Mouse (Mus musculus) kidney, postnatal 10 days (tissue): ENCODE measurements around the gene Skp2.
"Not testable (repeated sequence)": the region's sequence is repeated elsewhere in the genome, so short reads cannot be mapped to it uniquely, and the experiment has no call there.

Experiments
- DNase-seq: peaks from one replicate; pipeline ENCODE4 v3.0.0; 2021; ENCODE audit warnings: mixed read lengths

The Skp2 gene

GRCm38 (mm10) chr15:9155325-9155724 is at the start of gene Skp2:
Gene Skp2, minus strand, starts transcription at chr15:9155425.
- no peak for DNase-seq

GRCm38 (mm10) chr15:9198421-9198820 is 43.2 kb upstream of the Skp2 start:
- no peak for DNase-seq

DNA sequence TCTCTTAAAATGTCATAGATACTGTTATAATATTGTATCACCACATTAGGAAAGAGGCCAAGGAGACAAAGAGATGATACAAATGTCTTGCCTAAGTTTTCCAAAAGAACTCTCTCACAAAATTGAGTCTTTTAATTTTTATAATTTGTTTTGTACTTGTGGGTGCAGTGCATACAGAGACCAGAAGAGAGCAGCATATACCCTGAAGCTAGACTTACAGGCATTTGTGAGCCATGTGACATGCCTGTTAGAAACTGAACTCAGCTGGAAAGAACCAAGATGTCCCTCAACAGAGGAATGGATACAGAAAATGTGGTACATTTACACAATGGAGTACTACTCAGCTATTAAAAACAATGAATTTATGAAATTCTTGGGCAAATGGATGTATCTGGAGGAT is 37.5 kb upstream of the Skp2 start:
- not testable (repeated sequence) for DNase-seq

- no peak for DNase-seq
Measured at GRCm38 (mm10) chr15:9189796-9190195, 34.6 kb upstream of the Skp2 start.

GRCm38 (mm10) chr15:9183995-9184394 is 28.8 kb upstream of the Skp2 start:
- no peak for DNase-seq

DNA sequence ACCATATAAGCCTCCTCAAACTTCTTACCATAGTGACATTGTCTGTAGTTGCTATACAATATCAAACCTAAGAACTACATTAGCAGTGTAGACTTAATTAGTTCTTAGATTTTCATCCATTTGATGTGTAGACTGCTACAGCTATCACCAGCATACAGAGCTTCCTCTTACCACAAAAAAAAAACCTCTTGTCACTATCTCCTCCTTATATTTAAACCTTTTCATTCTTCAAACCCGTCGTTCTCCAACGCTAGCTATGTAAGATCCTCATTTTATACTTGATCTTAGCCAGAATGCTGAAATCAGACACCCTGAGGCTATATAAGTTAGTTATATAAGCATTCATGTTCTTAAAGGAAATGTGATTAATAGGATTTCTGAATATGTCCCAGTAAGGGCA is 21.8 kb upstream of the Skp2 start:
- no peak for DNase-seq

- DNase-seq: no peak
Measured at GRCm38 (mm10) chr15:9164125-9164524, 8.9 kb upstream of the Skp2 start.

DNA sequence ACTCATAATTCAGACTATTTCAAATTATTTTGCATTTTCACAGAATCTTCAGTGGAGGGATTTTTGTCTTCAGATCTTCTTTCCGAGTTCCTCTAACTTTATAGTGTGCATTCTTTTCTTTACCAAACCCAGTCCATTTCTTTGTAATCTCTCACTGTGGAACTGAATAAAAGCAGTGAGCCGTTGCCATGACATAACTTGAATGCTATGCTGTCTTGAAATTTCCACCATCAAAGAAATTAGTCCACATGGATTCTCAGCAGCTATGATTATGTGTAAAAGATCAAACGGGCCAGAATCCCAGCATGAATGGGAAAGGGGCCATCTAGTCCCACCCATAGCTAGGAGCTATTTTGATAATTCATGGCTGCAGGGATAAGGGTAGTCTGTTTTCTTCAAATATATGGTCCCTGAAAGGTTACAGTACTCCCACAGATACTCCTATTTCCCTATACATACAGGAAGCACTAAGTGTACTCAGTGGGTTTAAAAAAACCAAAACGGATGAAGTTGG is 7.4 kb upstream of the Skp2 start:
- DNase-seq: no peak

GRCm38 (mm10) chr15:9140684-9141171 is 14.5 kb downstream of the Skp2 start:
- no peak for DNase-seq

DNA sequence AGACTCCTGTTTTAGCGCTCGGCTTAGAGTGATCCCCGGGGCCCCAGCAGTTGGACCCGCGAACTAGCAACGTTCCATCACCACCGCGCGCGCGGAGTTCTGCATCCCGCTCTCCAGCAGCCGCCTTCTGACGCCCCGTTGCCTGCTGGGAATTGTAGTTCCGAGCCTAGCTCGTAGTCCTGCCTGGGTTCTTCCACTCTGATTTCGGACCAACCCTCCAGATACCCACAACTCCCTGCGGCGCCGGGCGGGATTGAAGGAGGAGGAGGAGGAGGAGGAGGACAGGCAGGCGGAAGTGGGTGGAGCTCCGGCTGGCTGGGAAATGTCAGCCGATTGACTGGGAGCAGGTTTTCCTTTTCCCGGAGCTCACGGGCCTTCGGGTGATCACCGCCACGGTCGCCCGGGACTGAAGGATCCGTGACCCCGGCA is 15.0 kb downstream of the Skp2 start, which contains the start of gene Lmbrd2:
Gene Lmbrd2 (plus strand): TSS at position 299 of the 429 bp plus-strand sequence.
- DNase-seq: peak; percentile 98

DNA sequence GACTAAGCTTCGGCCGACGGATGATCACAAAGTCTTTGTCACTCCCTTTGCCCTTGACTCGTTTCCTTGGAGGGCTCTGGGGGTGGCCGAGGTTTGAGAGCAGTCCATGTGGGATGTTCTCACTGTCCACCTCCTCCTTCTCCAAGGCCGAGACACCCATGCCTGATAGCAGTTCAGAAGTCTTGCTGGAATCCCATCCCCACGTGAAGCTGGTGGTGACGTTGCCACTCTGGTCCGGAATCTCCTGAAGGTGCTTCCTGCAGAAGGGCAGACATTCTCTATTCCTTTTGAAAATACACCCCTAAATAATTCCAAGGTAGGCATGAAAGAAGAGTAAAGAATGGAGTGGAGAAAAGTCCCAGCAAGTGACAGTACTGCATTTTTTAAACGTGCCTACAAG is 15.8 kb downstream of the Skp2 start:
- peak; percentile 19 for DNase-seq

GRCm38 (mm10) chr15:9134891-9135507 is 20.2 kb downstream of the Skp2 start:
- DNase-seq: peak; percentile 40

DNA sequence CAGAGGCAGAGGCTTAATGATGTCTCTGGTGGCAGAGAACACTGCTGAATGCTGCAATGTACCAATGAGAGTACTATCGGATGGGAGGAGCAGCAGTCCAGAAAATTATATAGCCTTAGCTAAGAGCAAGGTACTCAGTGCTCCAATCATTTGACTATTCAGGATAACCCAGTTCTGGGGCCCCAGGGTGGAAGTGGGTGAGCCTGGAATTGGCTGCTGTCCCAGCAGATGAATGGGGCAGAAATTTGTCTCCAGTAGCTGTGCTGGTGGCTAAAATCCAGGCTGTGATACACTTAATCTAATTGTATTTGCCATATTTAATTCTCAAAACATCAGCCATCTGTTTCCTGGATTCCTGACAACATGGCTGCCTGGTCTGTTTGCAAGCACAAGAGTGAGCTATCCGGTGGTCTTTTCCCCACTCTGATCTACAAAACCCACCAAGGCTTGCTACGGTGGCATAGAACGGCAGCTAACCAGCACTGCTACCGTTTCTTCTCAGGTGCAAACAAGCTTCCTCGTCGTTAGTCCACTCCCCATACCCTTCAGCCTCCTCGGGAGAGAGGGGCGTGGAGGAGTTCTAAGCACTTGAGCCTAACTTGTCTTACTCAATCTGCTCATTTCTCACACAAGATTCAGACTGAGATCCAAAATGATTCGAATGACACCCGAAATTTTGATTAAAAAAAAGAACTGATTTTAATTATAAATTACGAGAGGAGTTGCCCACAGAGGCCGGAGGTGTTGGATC is 22.4 kb downstream of the Skp2 start:
- peak; percentile 39 for DNase-seq

DNA sequence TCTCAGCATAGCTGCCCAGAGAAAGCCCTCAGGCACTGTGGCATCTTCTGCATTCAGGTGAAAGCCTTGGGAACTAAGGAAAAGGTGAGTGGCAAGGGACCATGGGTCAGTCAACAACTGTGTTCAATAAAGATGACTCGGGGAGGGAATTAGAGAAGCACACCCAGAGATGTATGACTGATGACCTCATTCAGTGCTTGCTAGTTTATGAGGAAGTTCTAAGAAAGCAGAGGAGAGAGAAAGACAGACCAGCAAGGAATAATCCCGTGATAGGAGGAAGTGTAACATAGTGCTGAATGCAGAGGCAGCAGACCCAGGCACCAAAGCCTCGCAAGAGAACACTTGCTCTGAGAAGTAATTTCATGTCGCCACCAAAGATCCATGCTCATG is 23.7 kb downstream of the Skp2 start:
- no peak for DNase-seq

DNA sequence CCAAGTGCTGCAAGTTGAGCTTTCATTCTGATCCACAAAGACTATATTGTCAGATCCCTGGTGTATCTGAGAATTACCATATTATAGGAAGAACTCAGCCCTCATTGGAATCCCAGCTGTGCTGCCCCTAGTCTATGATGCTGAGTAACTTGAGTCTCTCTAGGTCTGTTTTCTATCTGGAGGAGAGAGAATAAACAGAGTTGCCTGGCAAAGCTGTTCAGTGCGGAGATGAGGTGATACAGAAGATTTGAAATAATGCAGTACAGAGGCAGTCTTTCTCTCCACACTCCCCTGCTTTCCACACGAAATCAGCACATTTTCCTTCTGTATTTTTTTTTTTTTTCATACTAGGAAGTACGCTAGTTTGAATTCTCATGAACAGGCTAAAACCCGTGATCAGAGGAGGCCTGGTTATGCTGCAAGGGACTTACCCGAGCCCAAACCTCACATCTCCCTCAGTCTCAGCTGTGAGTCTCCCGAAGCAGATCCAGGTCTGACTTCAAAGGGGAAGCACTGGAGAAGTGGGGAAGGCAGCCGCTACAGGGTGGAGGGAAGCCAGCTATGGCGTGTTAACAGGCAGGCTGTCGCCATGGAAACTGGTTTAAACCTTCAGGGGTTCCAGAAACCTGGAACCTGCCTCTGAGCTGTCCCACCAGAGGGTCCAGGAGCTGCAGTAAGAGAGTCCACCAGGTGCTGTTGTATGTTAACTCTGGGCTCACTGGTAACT is 24.3 kb downstream of the Skp2 start:
- no peak for DNase-seq

- DNase-seq: no peak
Measured at GRCm38 (mm10) chr15:9127051-9127791, 28.0 kb downstream of the Skp2 start.

- no peak for DNase-seq
Measured at GRCm38 (mm10) chr15:9124856-9125255, 30.4 kb downstream of the Skp2 start.

DNA sequence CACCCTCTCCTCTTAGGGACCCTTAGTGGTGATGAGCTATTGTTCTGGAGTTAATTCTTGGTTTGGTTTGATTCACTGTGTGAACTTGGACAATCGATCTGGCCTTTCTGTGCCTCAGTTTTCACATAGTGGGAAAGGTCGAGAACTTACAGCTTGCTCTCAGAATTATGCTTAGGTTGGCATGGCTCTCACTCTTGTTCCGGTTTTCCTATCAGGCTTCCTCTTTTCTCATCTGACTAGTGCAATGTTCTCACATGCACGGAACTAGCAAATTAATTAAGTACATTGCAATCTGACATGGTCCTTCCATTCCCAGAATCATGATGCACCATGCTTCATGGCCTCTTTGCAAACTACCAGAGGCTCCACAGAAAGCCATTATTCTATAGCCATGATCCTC is 32.2 kb downstream of the Skp2 start:
- DNase-seq: no peak

GRCm38 (mm10) chr15:9120081-9120480 is 35.1 kb downstream of the Skp2 start:
- DNase-seq: peak; percentile 63

- no peak for DNase-seq
Measured at GRCm38 (mm10) chr15:9118852-9119251, 36.4 kb downstream of the Skp2 start.

DNA sequence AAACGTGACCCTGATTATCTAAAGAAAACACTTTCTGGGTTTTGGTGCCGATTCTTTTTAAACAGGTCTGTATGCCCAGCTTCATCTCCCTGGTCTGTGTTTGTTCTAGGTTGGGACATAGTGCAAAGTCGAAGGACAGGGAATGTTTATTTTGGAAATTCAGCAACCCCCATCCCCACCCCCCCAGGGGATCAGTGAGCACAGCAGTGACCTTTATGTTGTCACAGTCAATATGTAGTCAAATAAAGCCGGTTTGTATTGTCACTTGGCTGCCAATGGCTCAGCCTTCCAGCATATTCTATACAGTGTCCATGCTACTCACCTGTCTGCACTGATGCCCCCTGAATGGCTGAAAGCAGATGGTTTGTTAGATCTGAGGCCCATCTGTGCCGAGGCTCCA is 40.6 kb downstream of the Skp2 start:
- DNase-seq: no peak

- DNase-seq: no peak
Measured at GRCm38 (mm10) chr15:9114131-9114530, 41.1 kb downstream of the Skp2 start.

DNA sequence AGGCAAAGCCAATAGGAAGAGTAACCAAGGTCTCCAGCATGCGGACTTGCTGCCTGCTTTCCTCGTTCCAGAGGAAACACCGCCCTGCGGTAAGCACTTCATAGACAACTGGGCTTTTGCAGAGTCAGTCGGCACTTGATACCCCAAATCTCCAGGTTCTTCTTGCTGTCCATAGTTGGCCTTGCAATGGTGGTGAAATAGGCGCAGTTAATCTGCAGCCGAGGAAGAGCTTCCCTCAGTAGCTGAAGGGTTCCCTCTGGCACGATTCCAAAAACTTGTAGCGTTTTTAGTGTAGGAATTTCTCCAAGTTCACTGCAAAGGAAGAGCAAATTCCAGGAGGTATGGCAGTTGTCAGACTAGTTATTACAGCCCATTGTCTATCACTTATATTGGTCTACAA is 41.7 kb downstream of the Skp2 start:
- DNase-seq: no peak
